Mouse (Mus musculus) small intestine, adult 2 months (tissue): ENCODE measurements around the gene Hist1h2bc.

ENCODE experiments used
- CTCF ChIP-seq: fragments of 200-500 bp; IDR thresholded peaks from 2 replicates; pipeline ENCODE4 v1.5.1; 2012; ENCODE audit warnings: low read depth, mild to moderate bottlenecking, control low read depth, inconsistent platforms, low read length, moderate library complexity, mixed read lengths; ENCODE audit not compliant: insufficient replicate concordance, insufficient read length; ENCODE audit errors: extremely low read depth
- POLR2A ChIP-seq: fragments of 200-500 bp; IDR thresholded peaks from 2 replicates; pipeline ENCODE4 v1.6.1; 2012; ENCODE audit warnings: low read depth, mild to moderate bottlenecking, control low read depth, inconsistent platforms, low read length, moderate library complexity

DNA sequence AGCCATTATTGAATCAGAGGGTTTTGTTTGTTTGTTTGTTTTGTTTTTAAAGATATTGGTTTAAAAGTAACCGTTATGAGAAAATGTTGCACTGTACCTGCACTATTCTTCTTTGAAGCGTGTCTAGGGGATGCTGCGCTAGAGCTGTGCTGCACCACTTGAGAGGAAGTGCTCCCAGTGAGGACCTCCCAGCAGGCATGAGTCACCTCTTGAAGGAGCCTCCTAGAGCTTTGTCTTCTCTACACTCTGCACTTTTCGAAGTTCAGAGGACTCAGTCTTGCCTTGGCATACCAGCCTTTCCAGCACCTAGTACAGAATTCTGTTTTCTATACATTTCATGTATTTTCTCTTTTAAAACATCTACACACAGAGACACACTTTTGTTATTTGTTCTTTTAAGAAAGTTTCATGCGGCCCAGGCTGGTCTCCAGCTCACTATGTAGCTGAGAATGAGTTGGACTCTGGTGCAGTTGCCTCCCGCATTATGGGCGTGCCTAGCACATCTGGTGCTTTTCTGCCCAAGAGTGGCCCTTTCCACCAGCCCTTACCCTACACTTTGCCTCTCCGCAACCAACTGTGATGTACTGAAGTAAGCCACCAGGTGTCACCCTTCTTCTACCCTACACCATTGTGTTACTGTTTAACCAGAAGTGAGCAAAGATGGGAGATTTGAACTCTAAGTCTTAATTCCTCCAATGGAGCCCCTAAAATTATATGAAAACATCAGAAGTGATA, 17.0 kb downstream of the Hist1h2bc start:
- no peak for TF ChIP-seq POLR2A
- TF ChIP-seq CTCF, result peak; percentile 61; the same call in 1 of the 2 replicates
